Mouse (Mus musculus): Measurements from ENCODE around the gene Galnt2.

GRCm38 (mm10) chr8:124301512-124301911 lies 70.3 kb downstream of the Galnt2 start:
- TF ChIP-seq POLR2A (IDR thresholded peaks at IDR 0.05; ENCODE audit: insufficient read depth, low read length) (no peak), CTCF (IDR thresholded peaks at IDR 0.05; ENCODE audit: low read depth, low read length) (no peak), EP300 (IDR thresholded peaks at IDR 0.05; ENCODE audit: insufficient read depth, low read depth, low read length) (no peak)

Data from ES-Bruce4 (cell line).